Mouse (Mus musculus): Measurements from ENCODE around the gene Tceal8.

Gene Tceal8

DNA sequence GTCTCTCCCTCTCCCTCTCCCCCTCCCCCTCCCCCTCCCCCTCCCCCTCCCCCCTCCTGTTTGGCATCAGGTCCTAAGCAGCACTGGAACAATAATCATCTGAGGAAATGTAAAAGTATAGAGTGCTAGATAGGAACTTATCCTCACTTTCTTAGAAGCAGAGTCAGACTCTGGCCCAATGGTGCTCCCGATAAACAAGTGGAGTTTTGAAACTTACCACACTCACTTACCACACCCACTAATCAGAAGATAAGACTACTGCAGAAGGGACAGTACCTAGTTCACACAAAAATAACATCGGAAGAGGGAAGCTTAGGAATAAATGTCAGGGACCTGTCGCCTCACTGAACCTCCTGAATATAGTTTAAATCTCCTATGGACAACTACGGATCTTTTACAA, 36.6 kb downstream of the Tceal8 start:
- in situ Hi-C loops (cut with MseI, MboI): no loop called here

DNA sequence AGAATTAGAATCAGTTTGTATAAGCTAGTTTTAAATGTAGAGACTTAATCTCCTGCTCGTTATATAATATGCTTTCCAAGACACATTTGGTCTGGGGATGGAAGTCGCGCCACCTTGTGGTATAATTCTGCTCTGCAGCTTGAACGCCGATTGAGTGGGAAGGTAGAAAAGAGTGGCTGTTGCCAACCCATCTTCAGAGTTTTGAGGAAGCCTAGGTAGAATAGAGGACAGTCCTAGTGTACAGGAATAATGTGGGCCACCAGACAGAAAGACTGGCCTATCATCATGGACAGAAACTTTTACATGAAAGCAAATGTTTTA, 44.4 kb downstream of the Tceal8 start:
- in situ Hi-C loops (cut with MseI, MboI): loop anchor here in 1 of 2 experiments (10.0 kb wide), 1 partner anchor 83 kb away; no protein-coding TSS in a partner anchor

DNA sequence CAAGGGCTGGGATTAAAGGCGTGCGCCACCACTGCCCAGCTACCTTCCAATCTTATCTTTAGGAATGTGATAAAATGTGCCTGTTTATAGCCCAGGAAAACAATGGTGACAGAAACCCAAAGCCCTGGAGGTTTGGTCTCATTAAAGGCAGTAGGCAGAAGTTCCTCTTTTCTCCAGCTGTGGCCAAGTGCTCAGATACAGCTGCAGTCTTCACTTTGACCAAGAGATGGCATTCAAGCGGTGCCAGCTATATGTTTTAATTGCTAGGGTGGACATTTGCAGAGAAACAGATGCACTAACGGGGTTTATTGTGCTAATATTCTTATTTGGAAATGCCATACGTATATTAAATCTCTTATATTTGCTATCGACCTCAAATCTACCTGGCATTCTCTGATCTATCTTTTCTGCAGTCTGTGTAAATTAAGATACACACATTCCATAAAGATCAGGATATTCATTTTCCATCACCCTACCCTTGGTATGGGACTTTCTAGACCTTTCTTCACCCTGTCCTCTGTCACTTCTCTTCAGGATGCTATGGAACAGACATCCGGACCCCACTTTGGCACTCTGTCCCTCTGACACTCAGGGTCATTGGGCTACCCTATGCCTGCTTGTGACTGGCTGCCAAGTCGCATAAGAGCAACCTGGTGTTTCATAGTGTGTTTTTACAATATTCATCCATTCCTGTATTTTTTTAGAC, 45.0 kb downstream of the Tceal8 start:
- in situ Hi-C loops (cut with MseI, MboI): loop anchor here in 1 of 2 experiments (10.0 kb wide), 1 partner anchor 82 kb away; no protein-coding TSS in a partner anchor
